Mouse (Mus musculus): ENCODE measurements around the gene Cdkn1a. TPM values are rescaled to one million over a fixed set of nuclear protein-coding genes. Genes with fewer than 3 reads are reported as not detected.

The Cdkn1a gene
- polyA plus RNA-seq, 1 experiment from 2014 or later: 54.1 TPM

Other genes starting within 250 kb of the Cdkn1a start
- gene Pnpla1, start 232.6 kb upstream of the Cdkn1a start, polyA plus RNA-seq (2016; fragmentation: Nextera tagmentation; extraction: Ambion mirVana): not detected in 2 replicates
- 0.16 and 0.23 TPM in 2 replicates for gene 4930539E08Rik, start 175.7 kb upstream of the Cdkn1a start, polyA plus RNA-seq (2016; fragmentation: Nextera tagmentation; extraction: Ambion mirVana)
- gene Pxt1, start 147.1 kb upstream of the Cdkn1a start, polyA plus RNA-seq (2016; fragmentation: Nextera tagmentation; extraction: Ambion mirVana): 0.28 TPM in 1 of 2 replicates, not detected in the other
- 123 and 125 TPM in 2 replicates for gene Kctd20, start 139.0 kb upstream of the Cdkn1a start, polyA plus RNA-seq (2016; fragmentation: Nextera tagmentation; extraction: Ambion mirVana)
- gene Stk38, start 83.0 kb upstream of the Cdkn1a start, polyA plus RNA-seq (2016; fragmentation: Nextera tagmentation; extraction: Ambion mirVana): 135 and 149 TPM in 2 replicates
- 798 and 826 TPM in 2 replicates for gene Srsf3, start 58.3 kb upstream of the Cdkn1a start, polyA plus RNA-seq (2016; fragmentation: Nextera tagmentation; extraction: Ambion mirVana)
- gene Rab44, start 23.2 kb downstream of the Cdkn1a start, polyA plus RNA-seq (2016; fragmentation: Nextera tagmentation; extraction: Ambion mirVana): 0.14 and 0.26 TPM in 2 replicates
- 5.6 and 6.4 TPM in 2 replicates for gene Cpne5, start 147.2 kb downstream of the Cdkn1a start, polyA plus RNA-seq (2016; fragmentation: Nextera tagmentation; extraction: Ambion mirVana)
- gene Ppil1, start 173.2 kb downstream of the Cdkn1a start, polyA plus RNA-seq (2016; fragmentation: Nextera tagmentation; extraction: Ambion mirVana): 175 and 178 TPM in 2 replicates
- 45.7 and 52.8 TPM in 2 replicates for gene BC004004, start 177.8 kb downstream of the Cdkn1a start, polyA plus RNA-seq (2016; fragmentation: Nextera tagmentation; extraction: Ambion mirVana)
- 0.38 and 0.51 TPM in 2 replicates for gene Pi16, start 226.7 kb downstream of the Cdkn1a start, polyA plus RNA-seq (2016; fragmentation: Nextera tagmentation; extraction: Ambion mirVana)